Mouse (Mus musculus): ENCODE data around the gene Atxn1.

GRCm38 (mm10) chr13:45749222-45749621, 215.6 kb downstream of the Atxn1 start:
- TF ChIP-seq CTCF (IDR thresholded peaks at IDR 0.05), result no peak
- no peak for TF ChIP-seq EP300 (IDR thresholded peaks at IDR 0.05)

All from lung, postnatal 0 days (tissue).